Mouse (Mus musculus) midbrain, embryonic 15.5 days (tissue): ENCODE measurements around the gene Zbtb38. TPM values are rescaled to one million over a fixed set of nuclear protein-coding genes. Genes with fewer than 3 reads are reported as not detected.

Experiments used
- ATAC-seq: fragments of 200-750 bp; cut with Nextera tagmentation; replicated peaks from 2 replicates; pipeline ENCODE4 v1.8.0; 2017; ENCODE audit warnings: moderate TSS enrichment
- H3K27ac ChIP-seq: fragments of 300-500 bp; sonication (generic); 2 replicates; pipeline ENCODE4 v1.5.1; 2015; ENCODE audit warnings: mild to moderate bottlenecking, inconsistent platforms
- H3K27me3 ChIP-seq: fragments of 300-500 bp; sonication (generic); replicated peaks from 2 replicates; pipeline ENCODE4 v1.6.1; 2015; ENCODE audit warnings: inconsistent platforms
- H3K36me3 ChIP-seq: fragments of 300-500 bp; sonication (generic); replicated peaks from 2 replicates; pipeline ENCODE4 v1.6.1; 2015; ENCODE audit warnings: inconsistent platforms
- H3K4me1 ChIP-seq: fragments of 300-500 bp; sonication (generic); 2 replicates; pipeline ENCODE4 v1.6.1; 2015; ENCODE audit warnings: inconsistent platforms
- H3K4me2 ChIP-seq: fragments of 300-500 bp; sonication (generic); 2 replicates; pipeline ENCODE4 v1.6.1; 2015; ENCODE audit warnings: inconsistent platforms, mild to moderate bottlenecking, moderate library complexity
- H3K4me3 ChIP-seq: fragments of 300-500 bp; sonication (generic); 2 replicates; pipeline ENCODE4 v1.5.1; 2015; ENCODE audit warnings: mild to moderate bottlenecking, inconsistent platforms
- H3K9ac ChIP-seq: fragments of 300-500 bp; sonication (generic); 2 replicates; pipeline ENCODE4 v1.6.1; 2015; ENCODE audit warnings: mild to moderate bottlenecking, inconsistent platforms
- H3K9me3 ChIP-seq: fragments of 300-500 bp; sonication (generic); 2 replicates; pipeline ENCODE4 v1.6.1; 2016; ENCODE audit warnings: inconsistent platforms
- WGBS: fragments of 180-500 bp; shearing (Covaris S2); methylation state at CpG from one replicate; pipeline ENCODE4 v1.1.7; 2015; ENCODE audit warnings: mixed read lengths; 5-methylcytosine and 5-hydroxymethylcytosine counted together
- polyA plus RNA-seq: library from polyadenylated mRNA; unstranded; fragments of >200 nt; fragmentation: Nextera tagmentation; extraction: Ambion mirVana; gene quantifications from 2 replicates; pipeline ENCODE4 v1.2.1, GENCODE M21; 2015

The Zbtb38 gene
- polyA plus RNA-seq, 1 experiment from 2014 or later, result 59.2 TPM

DNA sequence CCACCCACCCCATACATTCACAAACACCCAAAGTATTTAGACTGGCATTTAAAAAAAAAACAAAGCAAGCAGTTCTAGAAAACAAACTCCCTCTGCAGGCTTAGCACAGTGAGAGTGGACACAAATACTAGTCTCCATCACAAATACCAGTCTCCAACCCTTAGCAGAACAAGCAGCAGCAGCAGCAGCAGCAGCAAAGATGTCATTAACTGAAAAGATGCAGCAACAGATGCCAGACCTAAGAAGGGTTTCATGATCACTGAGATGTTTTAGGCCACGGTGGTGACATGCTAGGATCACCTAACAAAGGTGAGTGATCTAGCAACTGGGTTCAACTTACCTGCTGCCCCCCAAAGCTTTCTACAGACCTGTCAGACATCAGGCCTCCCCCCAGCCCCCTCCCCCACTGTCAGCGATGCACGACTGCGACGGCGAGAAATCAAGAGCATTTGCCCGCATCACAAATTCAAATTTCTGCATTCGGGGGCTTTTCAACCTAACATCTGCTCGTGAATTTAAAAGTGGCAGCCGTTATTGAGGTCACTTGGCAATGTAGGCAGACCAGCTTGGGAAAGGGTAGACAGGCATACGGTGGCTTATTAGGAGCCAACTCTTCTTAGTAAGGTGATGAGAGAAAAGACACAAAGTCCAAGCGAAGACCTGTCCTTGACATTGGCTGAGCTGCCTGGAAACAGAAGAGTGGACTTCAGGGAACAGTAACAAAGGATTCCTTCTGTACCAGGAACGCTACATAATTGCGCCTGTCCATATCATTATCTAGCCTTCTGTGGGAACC is 26.1 kb downstream of the Zbtb38 start:
- H3K4me2 ChIP-seq, result peak overlapping the region; percentile 40
- no peaks in the 10 kb centered on the region for H3K9me3 ChIP-seq
- H3K27me3 ChIP-seq, result no peaks in the 10 kb centered on the region
- no peaks in the 10 kb centered on the region for H3K36me3 ChIP-seq
- H3K4me1 ChIP-seq, result peaks cover 61% of the 10 kb centered on the region
- H3K27ac ChIP-seq, result peak overlapping the region; percentile 60
- ATAC-seq, result no peak
- 21% methylated on average over 14 of the region's 14 CpGs for WGBS
- H3K4me3 ChIP-seq, result peak overlapping the region; percentile 8; the same call in 1 of the 2 replicates
- H3K9ac ChIP-seq, result peak overlapping the region; percentile 18; the same call in 1 of the 2 replicates

- no peak overlapping the region for H3K4me3 ChIP-seq
- peak overlapping the region; percentile 60 for H3K27ac ChIP-seq
- H3K27me3 ChIP-seq, result no peaks in the 10 kb centered on the region
- H3K9ac ChIP-seq, result no peak overlapping the region
- H3K9me3 ChIP-seq, result no peaks in the 10 kb centered on the region
- peaks cover 63% of the 10 kb centered on the region for H3K4me1 ChIP-seq
- peak; percentile 59 for ATAC-seq
- H3K36me3 ChIP-seq, result no peaks in the 10 kb centered on the region
- peak overlapping the region; percentile 40 for H3K4me2 ChIP-seq
- WGBS, result 11% methylated on average over 9 of the region's 9 CpGs
Observed at GRCm38 (mm10) chr9:96725582-96726320, 26.9 kb downstream of the Zbtb38 start.

GRCm38 (mm10) chr9:96723650-96724049 is 29.0 kb downstream of the Zbtb38 start:
- WGBS, result 89% methylated on average over 6 of the region's 6 CpGs
- Histone ChIP-seq H3K9me3 (no peaks in the 10 kb centered on the region), H3K4me2 (no peak overlapping the region), H3K4me3 (no peak overlapping the region), H3K9ac (no peak overlapping the region), H3K4me1 (peaks cover 63% of the 10 kb centered on the region), H3K27me3 (no peaks in the 10 kb centered on the region), H3K27ac (no peak overlapping the region), H3K36me3 (no peaks in the 10 kb centered on the region)
- ATAC-seq, result no peak

GRCm38 (mm10) chr9:96721163-96721799 is 31.4 kb downstream of the Zbtb38 start:
- H3K9ac ChIP-seq, result no peak overlapping the region
- no peak overlapping the region for H3K27ac ChIP-seq
- no peaks in the 10 kb centered on the region for H3K27me3 ChIP-seq
- H3K4me3 ChIP-seq, result no peak overlapping the region
- ATAC-seq, result no peak
- H3K9me3 ChIP-seq, result no peaks in the 10 kb centered on the region
- no peak overlapping the region for H3K4me2 ChIP-seq
- peaks cover 44% of the 10 kb centered on the region for H3K4me1 ChIP-seq
- no peaks in the 10 kb centered on the region for H3K36me3 ChIP-seq
- WGBS, result 89% methylated on average over 8 of the region's 8 CpGs

DNA sequence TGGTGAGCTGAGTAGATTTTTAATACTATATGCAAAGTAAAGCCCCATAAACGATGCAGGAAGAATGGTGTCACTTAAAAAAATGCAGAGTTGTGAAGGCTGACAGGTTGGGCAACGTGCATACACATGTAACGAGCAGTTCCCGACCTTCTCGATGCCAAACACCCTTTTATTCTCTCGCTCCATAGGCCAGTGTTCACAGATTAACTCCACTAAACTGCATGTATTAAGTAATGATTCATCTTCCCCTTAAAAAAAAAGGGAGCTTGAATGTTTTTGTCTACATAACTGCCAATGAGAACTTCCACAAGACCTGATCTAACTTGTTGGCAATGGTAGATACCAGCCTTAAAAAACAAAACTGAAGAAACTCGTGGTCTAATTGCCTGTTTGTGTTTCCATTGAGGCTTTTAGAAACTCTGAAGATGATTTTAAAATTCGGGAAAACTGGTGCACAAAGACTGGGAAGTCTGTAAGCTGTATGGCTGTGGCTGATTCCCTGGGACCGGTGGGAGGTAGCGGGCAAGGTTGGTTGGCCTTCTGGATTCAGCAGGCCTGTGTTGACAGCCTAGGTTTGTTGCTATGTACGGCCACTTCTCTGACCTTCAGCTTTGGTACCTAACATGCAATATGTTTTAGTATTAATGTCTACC is 32.0 kb downstream of the Zbtb38 start:
- H3K4me1 ChIP-seq, result peaks cover 38% of the 10 kb centered on the region
- H3K9ac ChIP-seq, result no peak overlapping the region
- peak overlapping the region; percentile 92; the same call in 1 of the 2 replicates for H3K27ac ChIP-seq
- H3K36me3 ChIP-seq, result no peaks in the 10 kb centered on the region
- H3K4me2 ChIP-seq, result peak overlapping the region; percentile 67
- ATAC-seq, result no peak
- H3K27me3 ChIP-seq, result no peaks in the 10 kb centered on the region
- H3K4me3 ChIP-seq, result 0 out of 2 replicates have a peak overlapping the region, but pooled peaks have one; percentile 68
- H3K9me3 ChIP-seq, result no peaks in the 10 kb centered on the region
- WGBS, result 59% methylated on average over 11 of the region's 11 CpGs

GRCm38 (mm10) chr9:96719408-96720158 is 33.0 kb downstream of the Zbtb38 start:
- H3K4me1 ChIP-seq, result peaks cover 36% of the 10 kb centered on the region
- H3K27ac ChIP-seq, result peak overlapping the region; percentile 92
- H3K27me3 ChIP-seq, result no peaks in the 10 kb centered on the region
- H3K9me3 ChIP-seq, result no peaks in the 10 kb centered on the region
- H3K9ac ChIP-seq, result peak overlapping the region; percentile 87
- WGBS, result under 1% methylated on average over 83 of the region's 85 CpGs
- H3K4me3 ChIP-seq, result peak overlapping the region; percentile 68
- no peaks in the 10 kb centered on the region for H3K36me3 ChIP-seq
- ATAC-seq, result peak; percentile 86
- H3K4me2 ChIP-seq, result peak overlapping the region; percentile 67

DNA sequence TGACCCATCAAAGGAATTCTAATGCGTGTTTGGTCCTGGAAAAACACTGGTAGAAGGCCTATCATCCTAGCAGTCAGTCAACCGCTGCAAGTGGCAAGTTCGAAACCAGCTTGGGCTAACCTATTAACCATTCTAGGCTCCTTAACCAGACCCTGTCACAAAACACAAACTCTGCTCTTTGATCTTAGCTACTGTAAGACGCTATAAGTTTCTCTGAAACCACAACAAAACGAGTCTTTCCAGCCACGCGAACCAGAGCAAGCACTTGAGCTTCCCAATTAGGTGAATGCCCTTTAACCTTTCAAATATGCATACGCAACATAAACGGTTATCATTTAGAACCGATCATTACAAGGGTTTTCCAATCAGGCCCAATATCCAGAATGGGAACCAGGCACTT is 33.7 kb downstream of the Zbtb38 start:
- 64% methylated on average over 10 of the region's 10 CpGs for WGBS
- Histone ChIP-seq H3K4me2 (peak overlapping the region; percentile 67), H3K9me3 (no peaks in the 10 kb centered on the region), H3K27ac (peak overlapping the region; percentile 92), H3K27me3 (no peaks in the 10 kb centered on the region), H3K4me1 (peaks cover 38% of the 10 kb centered on the region), H3K36me3 (no peaks in the 10 kb centered on the region), H3K9ac (peak overlapping the region; percentile 87), H3K4me3 (peak overlapping the region; percentile 68)
- ATAC-seq, result peak; percentile 1; the same call in 1 of the 2 replicates

DNA sequence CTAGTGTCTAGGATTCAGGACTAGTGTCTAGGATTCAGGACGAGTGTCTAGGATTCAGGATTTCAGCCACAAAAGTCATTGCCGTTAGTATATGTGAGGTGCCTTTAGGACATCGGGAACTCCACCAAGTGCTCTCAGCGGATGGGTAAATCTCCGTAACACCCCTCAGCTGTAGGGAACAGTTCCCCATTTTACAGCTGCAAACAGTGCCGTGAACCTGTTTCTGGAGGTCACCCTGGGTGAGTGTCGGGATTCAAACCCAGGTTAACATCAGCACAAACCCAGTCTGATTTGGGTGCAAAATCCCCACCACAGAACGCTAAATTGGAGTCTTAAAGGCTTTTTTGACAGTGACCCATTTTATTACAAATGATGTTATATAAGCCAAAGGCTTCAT is 34.2 kb downstream of the Zbtb38 start:
- H3K27ac ChIP-seq, result no peak overlapping the region
- H3K27me3 ChIP-seq, result no peaks in the 10 kb centered on the region
- H3K4me1 ChIP-seq, result peaks cover 39% of the 10 kb centered on the region
- 91% methylated on average over 8 of the region's 8 CpGs for WGBS
- no peaks in the 10 kb centered on the region for H3K9me3 ChIP-seq
- no peaks in the 10 kb centered on the region for H3K36me3 ChIP-seq
- H3K4me3 ChIP-seq, result no peak overlapping the region
- H3K9ac ChIP-seq, result no peak overlapping the region
- H3K4me2 ChIP-seq, result peak overlapping the region; percentile 67; the same call in 1 of the 2 replicates
- ATAC-seq, result no peak

DNA sequence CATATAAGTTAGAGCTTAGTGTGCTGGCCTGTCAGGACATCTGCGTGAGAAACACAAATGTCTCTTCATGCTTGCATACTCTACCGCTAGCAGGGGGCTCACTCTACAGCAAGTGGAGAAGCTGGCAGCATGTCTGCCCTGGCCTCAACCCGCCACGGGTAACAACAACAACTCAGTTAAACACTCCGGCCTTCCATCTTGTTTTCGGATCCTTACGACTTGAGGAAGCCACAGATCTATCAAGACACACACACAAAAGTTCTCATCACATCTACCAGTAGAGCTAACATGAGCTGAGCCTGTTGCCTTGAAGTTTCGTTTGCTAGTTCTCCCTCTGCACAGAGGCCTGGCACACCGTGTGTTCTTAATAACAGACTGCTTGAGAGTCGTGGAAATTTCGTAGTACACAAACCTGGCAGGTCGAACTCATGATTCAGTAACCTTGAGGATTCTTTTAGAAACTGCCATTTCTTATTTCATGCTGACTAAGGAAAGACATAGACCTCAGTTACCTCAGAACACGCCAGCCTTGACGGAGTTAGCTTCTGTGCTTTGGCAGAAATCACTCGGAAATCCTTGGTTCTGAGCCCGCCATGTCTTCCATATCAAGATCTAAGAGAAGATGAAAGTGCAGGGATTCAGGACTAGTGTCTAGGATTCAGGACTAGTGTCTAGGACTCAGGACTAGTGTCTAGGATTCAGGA is 34.8 kb downstream of the Zbtb38 start:
- no peaks in the 10 kb centered on the region for H3K36me3 ChIP-seq
- no peak overlapping the region for H3K4me2 ChIP-seq
- H3K9me3 ChIP-seq, result no peaks in the 10 kb centered on the region
- no peak for ATAC-seq
- no peak overlapping the region for H3K27ac ChIP-seq
- WGBS, result 94% methylated on average over 16 of the region's 16 CpGs
- H3K4me3 ChIP-seq, result no peak overlapping the region
- no peaks in the 10 kb centered on the region for H3K27me3 ChIP-seq
- no peak overlapping the region for H3K9ac ChIP-seq
- peaks cover 42% of the 10 kb centered on the region for H3K4me1 ChIP-seq

DNA sequence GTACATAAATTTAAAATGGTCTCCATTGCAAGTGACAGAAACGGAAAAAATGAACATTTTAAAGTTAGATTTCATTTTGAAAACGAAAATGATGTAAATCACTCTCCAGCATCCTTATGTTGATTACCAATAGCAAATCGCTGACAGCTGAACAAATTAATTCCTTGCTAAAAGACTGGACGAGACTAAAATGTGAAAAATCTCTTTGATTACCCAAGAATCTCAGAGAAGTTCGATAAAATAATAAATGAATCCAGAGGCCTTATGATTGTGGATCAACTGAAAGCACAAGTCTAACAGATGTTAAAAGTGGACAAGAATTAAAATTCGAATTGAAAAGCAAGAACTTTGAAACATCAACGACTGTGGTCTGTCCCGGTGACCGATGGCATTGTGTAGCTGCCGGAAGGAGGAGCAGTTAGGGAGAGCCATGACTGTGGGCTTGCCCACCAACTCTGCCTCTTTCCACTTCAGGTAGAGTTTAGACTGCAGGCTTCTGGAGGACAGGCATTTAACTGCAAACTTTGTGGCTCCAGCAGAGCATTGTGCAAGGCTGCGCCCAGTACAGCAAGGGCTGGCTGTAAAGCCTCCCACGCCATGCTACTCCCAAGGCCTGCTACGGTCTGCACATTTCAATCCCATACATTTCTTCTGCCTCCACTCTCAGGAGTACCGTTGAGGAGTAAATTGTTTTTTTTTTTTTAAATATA is 35.7 kb downstream of the Zbtb38 start:
- Histone ChIP-seq H3K4me3 (no peak overlapping the region), H3K4me2 (no peak overlapping the region), H3K36me3 (0 out of 2 replicates have a peak, but pooled peaks cover 1% of the 10 kb centered on the region), H3K27ac (no peak overlapping the region), H3K4me1 (peaks cover 41% of the 10 kb centered on the region), H3K9ac (no peak overlapping the region), H3K27me3 (no peaks in the 10 kb centered on the region), H3K9me3 (no peaks in the 10 kb centered on the region)
- WGBS, result 90% methylated on average over 14 of the region's 14 CpGs
- ATAC-seq, result no peak
